Mouse (Mus musculus): ENCODE results near the gene Fam3c. TPM values are rescaled to one million over a fixed set of nuclear protein-coding genes. Genes with fewer than 3 reads are reported as not detected.

Gene Fam3c
- polyA plus RNA-seq (2017; shearing (Covaris generic)), result 100 to 1,000 TPM; 166 to 182 TPM

DNA sequence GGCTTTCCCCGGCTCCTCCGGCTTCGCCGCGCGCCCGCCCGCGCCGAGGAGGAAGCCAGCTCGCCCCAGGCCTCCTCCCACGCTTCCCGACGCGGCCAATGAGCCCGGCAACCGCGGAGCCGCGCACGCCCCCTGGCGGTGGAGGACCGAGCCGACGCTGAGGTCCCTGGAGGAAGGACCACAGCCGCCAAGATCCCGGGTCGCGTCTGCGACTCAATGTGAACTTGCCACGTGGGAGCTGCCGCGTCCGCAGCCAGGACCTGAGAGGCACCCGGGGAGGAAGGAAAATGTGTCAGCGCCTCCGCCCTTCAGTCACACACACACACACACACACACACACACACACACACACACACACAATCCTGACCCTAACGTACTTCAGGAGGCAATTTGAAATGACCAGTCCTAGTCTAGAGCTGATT is at the start of gene Fam3c:
TSS of gene Fam3c (minus strand) at position 158 of the 422 bp plus-strand sequence.

GRCm38 (mm10) chr6:22288004-22288736 is 67.9 kb downstream of the Fam3c start, which contains the start of gene Wnt16:
TSS of gene Wnt16 (plus strand) at chr6:22288227.

Other genes starting within 250 kb of the Fam3c start
- gene Wnt16, start 68.0 kb downstream of the Fam3c start, polyA plus RNA-seq (2017; shearing (Covaris generic)), result under 1 TPM; 0.42 to 0.53 TPM

Measured in inflammation-experienced regulatory T-cells (primary cell).